Mouse (Mus musculus) brain, adult 2 months (tissue): ENCODE data around the gene Pygm.
A peak's percentile ranks its signal among the peaks of the same experiment; 100 is the strongest.

ENCODE experiments used
- DNase-seq: peaks from one replicate; pipeline ENCODE4 v3.0.0; 2011; ENCODE audit warnings: low read depth, low spot score

Pygm gene

DNA sequence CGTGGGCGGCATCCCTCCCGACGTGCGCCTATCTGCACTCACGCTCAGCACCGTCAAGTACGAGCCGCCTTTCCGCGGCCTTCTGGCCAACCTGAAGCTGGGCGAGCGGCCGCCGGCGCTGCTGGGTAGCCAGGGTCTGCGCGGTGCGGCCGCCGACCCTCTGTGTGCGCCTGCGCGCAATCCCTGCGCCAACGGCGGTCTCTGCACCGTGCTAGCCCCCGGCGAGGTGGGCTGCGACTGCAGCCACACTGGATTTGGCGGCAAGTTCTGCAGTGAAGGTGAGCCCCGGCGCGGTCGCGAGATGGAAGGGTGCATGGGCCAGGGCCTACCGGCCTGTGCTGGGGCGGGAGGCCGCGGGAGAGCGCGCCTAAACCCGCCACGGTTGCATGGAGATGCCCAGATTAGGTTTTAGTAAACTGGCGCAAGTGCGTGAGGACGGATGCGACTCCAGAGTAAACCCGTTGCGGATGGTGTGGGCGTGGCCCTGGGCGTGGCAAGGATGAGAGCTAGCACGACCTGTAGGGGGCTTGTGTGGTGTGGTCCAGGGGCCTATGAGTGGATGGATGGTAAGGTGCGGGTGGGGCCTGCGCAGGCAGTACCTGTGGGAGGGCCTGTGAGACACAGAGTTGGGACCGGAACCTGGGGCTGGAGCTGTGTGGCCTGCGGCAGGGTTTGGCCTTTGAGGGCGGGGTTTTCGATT lies 44.5 kb downstream of the Pygm start:
- no peak for DNase-seq

DNA sequence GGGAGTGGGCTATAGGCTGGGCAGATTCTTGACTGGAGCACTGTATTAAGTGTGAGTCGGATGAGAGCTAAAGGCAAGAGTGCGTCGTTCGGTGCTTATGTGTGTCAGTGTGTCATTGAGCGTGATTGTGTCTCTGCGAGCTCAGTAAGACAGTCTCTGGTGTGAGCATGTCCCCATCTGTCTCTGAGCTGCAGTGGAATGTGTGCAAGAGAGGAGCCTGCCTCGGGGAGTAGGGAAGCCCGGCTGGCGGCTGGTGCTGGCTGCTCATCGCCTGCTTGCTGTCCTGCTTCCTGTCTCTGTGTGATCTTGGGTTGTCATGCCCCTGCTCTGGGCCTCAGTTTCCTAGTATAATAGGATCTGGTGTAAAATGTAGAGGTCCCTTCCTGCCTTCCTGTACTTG lies 58.8 kb downstream of the Pygm start:
- peak; percentile 75 for DNase-seq

DNA sequence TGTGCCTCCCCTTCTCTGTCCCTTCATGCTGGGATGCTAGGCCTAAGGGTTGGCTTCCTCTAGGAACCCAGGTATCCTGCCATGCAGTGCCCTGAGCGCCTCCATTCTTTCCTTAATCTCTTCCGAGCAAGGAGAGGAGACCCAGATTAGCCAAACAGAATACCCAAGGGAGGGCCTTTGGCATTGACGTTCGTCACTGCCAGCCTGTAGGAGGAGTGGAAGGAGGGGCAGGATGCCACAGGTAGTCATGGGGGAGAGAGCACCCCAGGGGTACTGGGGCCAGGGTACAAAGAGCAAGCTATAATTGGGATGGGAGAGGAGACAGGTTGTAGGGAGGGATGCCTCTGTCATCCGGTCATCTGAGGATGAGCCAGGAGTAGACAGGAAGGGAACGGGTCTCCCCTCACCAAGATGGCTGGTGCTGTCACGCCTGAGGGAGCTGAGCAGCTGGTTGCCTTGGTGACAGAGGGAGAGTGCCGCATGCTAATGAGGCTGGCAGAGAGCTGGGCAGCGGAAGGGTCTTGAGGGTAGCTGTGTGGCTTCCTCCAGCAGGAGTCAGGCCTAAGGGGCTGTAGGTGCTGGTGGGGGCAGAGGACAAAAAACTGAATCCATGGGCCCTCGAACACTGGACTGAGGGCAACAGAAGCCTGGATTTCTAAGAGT lies 61.7 kb downstream of the Pygm start:
- peak; percentile 72 for DNase-seq

DNA sequence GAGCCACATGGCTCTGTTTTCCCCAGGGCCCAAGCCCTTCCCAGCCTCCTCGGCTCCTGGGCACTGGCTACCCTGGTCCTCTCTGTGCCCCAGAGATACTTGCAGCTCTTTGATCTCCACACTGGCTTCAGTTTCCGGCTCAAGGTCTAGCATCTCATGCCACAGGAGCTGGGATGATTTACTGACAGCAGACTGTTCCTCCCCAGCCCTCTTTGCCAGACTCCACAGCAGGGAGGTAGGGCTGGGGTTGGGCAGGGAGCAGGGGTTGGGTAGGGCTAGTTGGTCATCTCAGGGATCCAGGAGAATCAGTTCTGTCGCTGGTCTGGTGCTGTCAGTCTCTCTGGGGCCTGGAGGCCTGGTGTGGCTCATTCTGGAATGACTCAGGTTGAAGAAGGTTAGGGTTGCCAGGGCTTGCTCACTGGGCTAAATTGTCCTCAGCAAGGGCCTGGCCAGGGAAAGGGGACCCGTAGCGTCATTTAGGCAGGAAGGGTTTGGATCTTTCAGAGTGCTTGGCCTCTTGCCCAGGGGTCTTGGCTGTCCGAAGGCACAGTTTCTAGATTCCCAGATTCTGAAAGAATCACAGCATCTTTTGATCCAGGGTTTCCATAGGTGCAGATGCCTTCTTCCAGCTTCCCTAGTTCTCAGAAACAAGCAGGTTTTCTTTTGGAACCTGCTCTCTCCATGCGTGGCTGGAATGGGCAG lies 62.7 kb downstream of the Pygm start:
- DNase-seq: peak; percentile 35
